13 mouse cellular contexts compared by ENCODE assay signal in the genomic region with DNA sequence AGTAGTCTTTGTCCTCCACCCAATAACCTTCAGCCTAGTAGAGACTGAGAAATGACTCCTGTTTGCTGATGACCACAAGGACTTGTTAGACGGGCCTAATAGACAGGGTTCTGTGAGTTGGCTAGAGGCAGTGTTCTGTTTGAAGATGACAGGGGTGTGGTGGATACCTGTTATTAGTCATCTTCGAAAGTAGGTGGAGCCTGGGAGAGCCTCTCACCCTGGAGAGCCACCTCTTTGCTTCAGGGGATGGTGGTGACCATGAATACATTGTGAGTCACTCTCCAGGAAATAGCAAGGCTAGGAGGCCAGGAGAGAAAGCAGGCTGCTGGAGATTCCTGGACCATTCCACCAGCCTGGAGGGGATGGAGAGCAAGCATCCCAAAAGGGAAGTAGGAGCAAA.
"Had no signal": no experiment of that assay in that cellular context is flagged by ENCODE, and none has a peak within 500 bp of the region (broad histone marks: within the 10 kb centered on the region; RNA-seq: fewer than 3 reads in every experiment).

No protein-coding gene starts in this region.

- H3K4me2 ChIP-seq: kidney, embryonic 15.5 days; liver, embryonic 13.5 days had no signal

- H3K4me3 ChIP-seq: kidney, embryonic 15.5 days; left cerebral cortex, adult 2 months; liver, embryonic 13.5 days had no signal

- H3K9me3 ChIP-seq: kidney, embryonic 15.5 days; liver, embryonic 13.5 days had no signal

- H3K36me3 ChIP-seq: kidney, embryonic 15.5 days; liver, embryonic 13.5 days had no signal

- H3K27me3 ChIP-seq: kidney, embryonic 15.5 days; liver, embryonic 13.5 days had no signal

- DNase-seq: kidney, adult 2 months; kidney, postnatal 10 days; kidney, postnatal 36 days; layer of hippocampus, postnatal 36 days; liver, embryonic 13.5 days; lung, adult 2 months; lung, postnatal 14 days; midbrain, embryonic 14.5 days; right cerebral cortex, postnatal 4 days; thymus, postnatal 25 days had no signal

- H3K4me1 ChIP-seq: kidney, embryonic 15.5 days; liver, embryonic 13.5 days had no signal

- H3K9ac ChIP-seq: kidney, embryonic 15.5 days; liver, embryonic 13.5 days had no signal

- H3K27ac ChIP-seq: kidney, embryonic 15.5 days; left cerebral cortex, adult 2 months; liver, embryonic 13.5 days; macrophage had no signal
